Mouse (Mus musculus) heart, embryonic 14.5 days (tissue): Measurements from ENCODE around the gene Patj. TPM values are rescaled to one million over a fixed set of nuclear protein-coding genes. Genes with fewer than 3 reads are reported as not detected.

Source experiments
- ATAC-seq: fragments of 200-750 bp; cut with Nextera tagmentation; 2 replicates; pipeline ENCODE4 v1.8.0; 2017; ENCODE audit warnings: low read depth, moderate TSS enrichment; ENCODE audit not compliant: insufficient number of reproducible peaks, insufficient read depth, low FRiP score
- H3K27ac ChIP-seq, 2 experiments: fragments of 200-500 bp in 1 of 2; fragments of 300-500 bp in 1 of 2; sonication (generic) in 1 of 2; replicated peaks in 1 of 2; 2 replicates each; pipeline ENCODE4 v1.5.1; 2012 to 2014; ENCODE audit warnings: low read depth in 2 of 2, low read length in 2 of 2, control low read depth in 1 of 2, mild to moderate bottlenecking in 1 of 2, mixed read lengths in 1 of 2; ENCODE audit not compliant: control insufficient read depth in 1 of 2, insufficient read depth in 1 of 2
- H3K27me3 ChIP-seq: fragments of 300-500 bp; sonication (generic); 2 replicates; pipeline ENCODE4 v1.6.1; 2014; ENCODE audit warnings: mild to moderate bottlenecking, low read length, control low read depth; ENCODE audit not compliant: control insufficient read depth, insufficient read depth
- H3K36me3 ChIP-seq: fragments of 300-500 bp; sonication (generic); 2 replicates; pipeline ENCODE4 v1.6.1; 2014; ENCODE audit warnings: mild to moderate bottlenecking, control low read depth, low read length, mixed read lengths; ENCODE audit not compliant: control insufficient read depth, insufficient read depth
- H3K4me1 ChIP-seq, 2 experiments: fragments of 200-500 bp in 1 of 2; fragments of 300-500 bp in 1 of 2; sonication (generic) in 1 of 2; 2 replicates each; pipeline ENCODE4 v1.6.1; 2012 to 2014; ENCODE audit warnings: low read length in 2 of 2, control low read depth in 1 of 2, mixed read lengths in 1 of 2; ENCODE audit not compliant: control insufficient read depth in 2 of 2, insufficient read depth in 2 of 2
- H3K4me2 ChIP-seq: fragments of 300-500 bp; sonication (generic); 2 replicates; pipeline ENCODE4 v1.6.1; 2014; ENCODE audit warnings: mild to moderate bottlenecking, low read length
- H3K4me3 ChIP-seq, 2 experiments: fragments of 200-500 bp in 1 of 2; fragments of 300-500 bp in 1 of 2; sonication (generic) in 1 of 2; 2 replicates each; pipeline ENCODE4 v1.5.1; 2012 to 2014; ENCODE audit warnings: low read length in 2 of 2, mild to moderate bottlenecking in 2 of 2, control low read depth in 1 of 2, low read depth in 1 of 2, moderate library complexity in 1 of 2; ENCODE audit not compliant: control insufficient read depth in 1 of 2, insufficient read depth in 1 of 2
- H3K9ac ChIP-seq: fragments of 300-500 bp; sonication (generic); 2 replicates; pipeline ENCODE4 v1.6.1; 2014; ENCODE audit warnings: mild to moderate bottlenecking, low read length
- H3K9me3 ChIP-seq: fragments of 300-500 bp; sonication (generic); 2 replicates; pipeline ENCODE4 v1.6.1; 2016; ENCODE audit warnings: low read length, control low read depth; ENCODE audit not compliant: control insufficient read depth
- WGBS: fragments of 180-500 bp; shearing (Covaris S2); extraction: QIAGEN DNeasy Blood & Tissue Kit; methylation state at CpG from one replicate; pipeline ENCODE4 v1.1.7; 2014; 5-methylcytosine and 5-hydroxymethylcytosine counted together
- polyA plus RNA-seq: library from polyadenylated mRNA; unstranded; fragments of >200 nt; fragmentation: Nextera tagmentation; extraction: Ambion mirVana; gene quantifications from 2 replicates; pipeline ENCODE4 v1.2.1, GENCODE M21; 2014

Patj gene
- polyA plus RNA-seq, 1 experiment from 2014 or later, result 11.2 TPM

- no peak for ATAC-seq
- Histone ChIP-seq H3K27ac (no peak overlapping the region), H3K4me1 (peaks cover 8 to 16% of the 10 kb centered on the region in 2 experiments), H3K9ac (peak overlapping the region; percentile 50; the same call in 1 of the 2 replicates), H3K9me3 (no peaks in the 10 kb centered on the region), H3K4me2 (peak overlapping the region; percentile 76), H3K36me3 (no peaks in the 10 kb centered on the region), H3K4me3 (peak overlapping the region; percentile 32 to 38), H3K27me3 (peaks cover 15% of the 10 kb centered on the region)
- WGBS, result 4% methylated on average over 21 of the region's 21 CpGs
Measured at GRCm38 (mm10) chr4:98727295-98727958, 331.8 kb downstream of the Patj start.

- Histone ChIP-seq H3K27me3 (peaks cover 15% of the 10 kb centered on the region), H3K4me2 (peak overlapping the region; percentile 76), H3K36me3 (no peaks in the 10 kb centered on the region), H3K9ac (peak overlapping the region; percentile 50), H3K27ac (no peak overlapping the region), H3K9me3 (no peaks in the 10 kb centered on the region), H3K4me1 (peaks cover 8 to 16% of the 10 kb centered on the region in 2 experiments), H3K4me3 (peak overlapping the region; percentile 15 to 38; a peak in 3 of 4 replicates)
- ATAC-seq, result no peak
- 3% methylated on average over 10 of the region's 10 CpGs for WGBS
Measured at GRCm38 (mm10) chr4:98727959-98728347, 332.4 kb downstream of the Patj start.

- peaks cover 8 to 16% of the 10 kb centered on the region in 2 experiments for H3K4me1 ChIP-seq
- H3K27ac ChIP-seq, result no peak overlapping the region
- no peaks in the 10 kb centered on the region for H3K9me3 ChIP-seq
- no peak for ATAC-seq
- H3K9ac ChIP-seq, result no peak overlapping the region
- 37% methylated on average over 7 of the region's 7 CpGs for WGBS
- H3K27me3 ChIP-seq, result peaks cover 15% of the 10 kb centered on the region
- peak overlapping the region; percentile 76; the same call in 1 of the 2 replicates for H3K4me2 ChIP-seq
- no peaks in the 10 kb centered on the region for H3K36me3 ChIP-seq
- no peak overlapping the region for H3K4me3 ChIP-seq
Measured at GRCm38 (mm10) chr4:98728716-98729115, 333.1 kb downstream of the Patj start.

GRCm38 (mm10) chr4:98733660-98734059, 338.1 kb downstream of the Patj start:
- no peak for ATAC-seq
- H3K9me3 ChIP-seq, result no peaks in the 10 kb centered on the region
- no peaks in the 10 kb centered on the region; the same call in 1 of the 2 replicates for H3K27me3 ChIP-seq
- no peak overlapping the region for H3K4me2 ChIP-seq
- H3K4me1 ChIP-seq, result 0 out of 4 replicates have a peak, but pooled peaks cover 0 to 2% of the 10 kb centered on the region in 2 experiments
- WGBS, result 93% methylated on average over 16 of the region's 16 CpGs
- no peaks in the 10 kb centered on the region for H3K36me3 ChIP-seq
- H3K27ac ChIP-seq, result no peak overlapping the region
- no peak overlapping the region for H3K4me3 ChIP-seq
- no peak overlapping the region for H3K9ac ChIP-seq

- Histone ChIP-seq H3K27ac (no peak overlapping the region), H3K36me3 (no peaks in the 10 kb centered on the region), H3K4me2 (no peak overlapping the region), H3K4me1 (peaks cover 0 to 2% of the 10 kb centered on the region in 2 experiments; a peak in 1 of 4 replicates), H3K27me3 (no peaks in the 10 kb centered on the region), H3K9ac (no peak overlapping the region), H3K9me3 (no peaks in the 10 kb centered on the region), H3K4me3 (no peak overlapping the region)
- no peak for ATAC-seq
- 38% methylated on average over 2 of the region's 2 CpGs for WGBS
Measured at GRCm38 (mm10) chr4:98739753-98740152, 344.2 kb downstream of the Patj start.

- WGBS, result 57% methylated on average over 3 of the region's 3 CpGs
- no peak overlapping the region; a peak in 1 of 4 replicates for H3K27ac ChIP-seq
- no peak for ATAC-seq
Measured at GRCm38 (mm10) chr4:98743209-98743905, 347.8 kb downstream of the Patj start.

GRCm38 (mm10) chr4:98743906-98744210, 348.3 kb downstream of the Patj start:
- no peak for ATAC-seq
- H3K27ac ChIP-seq, result no peak overlapping the region; a peak in 1 of 4 replicates

More at GRCm38 (mm10) chr4:98743209-98743905, 347.8 kb downstream of the Patj start:
- Histone ChIP-seq H3K4me2 (no peak overlapping the region), H3K9me3 (no peaks in the 10 kb centered on the region), H3K36me3 (no peaks in the 10 kb centered on the region), H3K9ac (no peak overlapping the region), H3K4me1 (peaks cover 0 to 2% of the 10 kb centered on the region in 2 experiments; a peak in 1 of 4 replicates), H3K4me3 (no peak overlapping the region), H3K27me3 (no peaks in the 10 kb centered on the region)

More at GRCm38 (mm10) chr4:98743906-98744210, 348.3 kb downstream of the Patj start:
- Histone ChIP-seq H3K9me3 (no peaks in the 10 kb centered on the region), H3K27me3 (no peaks in the 10 kb centered on the region), H3K4me3 (no peak overlapping the region), H3K36me3 (no peaks in the 10 kb centered on the region), H3K4me2 (no peak overlapping the region), H3K4me1 (peaks cover 0 to 2% of the 10 kb centered on the region in 2 experiments; a peak in 1 of 4 replicates), H3K9ac (no peak overlapping the region)
- 22% methylated on average over 7 of the region's 7 CpGs for WGBS
